Mouse (Mus musculus): ENCODE data around the gene Sdk2. TPM values are rescaled to one million over a fixed set of nuclear protein-coding genes. Genes with fewer than 3 reads are reported as not detected.

Sdk2 gene
- polyA plus RNA-seq, 1 experiment from 2014 or later: 3.5 TPM

DNA sequence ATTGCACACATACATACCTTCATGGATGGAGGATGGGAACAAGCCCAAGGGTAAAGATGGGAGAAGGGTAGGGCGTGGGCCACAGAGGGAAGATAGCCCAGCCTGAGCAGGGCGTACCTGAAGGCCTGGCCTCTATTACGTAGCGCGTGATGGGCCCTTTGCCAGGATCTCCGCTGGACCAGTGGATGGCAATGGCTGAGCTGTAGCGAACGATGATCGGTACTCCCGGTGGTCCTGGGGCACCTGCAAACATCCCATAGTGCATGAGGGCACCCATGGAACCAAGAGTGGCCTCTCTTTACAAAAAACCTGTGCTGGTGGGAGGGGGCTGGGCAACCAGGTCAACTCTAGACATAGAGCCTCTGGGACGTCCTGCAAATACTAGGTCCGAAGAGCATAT lies 266.8 kb downstream of the Sdk2 start:
- H3K9me3 ChIP-seq (ENCODE audit: low read depth, low read length): no peaks in the 10 kb centered on the region
- DNase-seq (no peak), ATAC-seq (ENCODE audit: insufficient read depth) (no peak)
- H3K4me1 ChIP-seq (ENCODE audit: insufficient read depth): peaks cover 33% of the 10 kb centered on the region
- no peak for TF ChIP-seq CTCF (IDR thresholded peaks at IDR 0.05; ENCODE audit: low read depth)
- WGBS: 91% methylated on average over 12 of the region's 12 CpGs
- no peak overlapping the region for H3K27ac ChIP-seq (ENCODE audit: low read depth)
- no peak overlapping the region for H3K9ac ChIP-seq
- H3K4me2 ChIP-seq: no peak overlapping the region
- H3K27me3 ChIP-seq (ENCODE audit: insufficient read depth, low read length): no peaks in the 10 kb centered on the region
- H3K4me3 ChIP-seq (ENCODE audit: low read depth, low read length): no peak overlapping the region
- no peaks in the 10 kb centered on the region for H3K36me3 ChIP-seq (ENCODE audit: insufficient read depth)

DNA sequence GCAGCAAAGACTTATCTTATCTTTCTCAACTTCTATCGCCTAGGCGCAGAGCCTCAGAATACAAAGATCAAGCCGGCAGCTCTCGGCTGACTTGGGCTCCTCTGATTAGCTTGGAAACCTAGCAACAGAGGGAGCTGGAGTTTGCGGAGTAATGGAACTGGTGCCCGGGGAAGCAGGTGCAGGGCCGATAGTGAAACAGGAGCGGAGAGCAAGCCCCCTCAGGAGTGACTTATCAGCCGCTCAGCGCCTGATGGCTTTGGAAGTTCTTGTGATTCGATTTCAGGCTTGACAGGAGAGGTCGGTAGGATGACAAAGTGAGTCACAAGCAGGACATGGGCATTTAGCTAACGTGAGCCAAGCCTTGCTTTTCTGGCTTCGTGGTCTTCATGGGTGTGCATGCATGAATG lies 267.8 kb downstream of the Sdk2 start:
- no peak for ATAC-seq (ENCODE audit: insufficient read depth)
- Histone ChIP-seq H3K9ac (no peak overlapping the region), H3K36me3 (ENCODE audit: insufficient read depth) (no peaks in the 10 kb centered on the region), H3K4me3 (ENCODE audit: low read depth, low read length) (no peak overlapping the region), H3K27ac (ENCODE audit: low read depth) (peak overlapping the region; percentile 28; the same call in 1 of the 2 replicates), H3K27me3 (ENCODE audit: insufficient read depth, low read length) (no peaks in the 10 kb centered on the region), H3K9me3 (ENCODE audit: low read depth, low read length) (no peaks in the 10 kb centered on the region), H3K4me1 (ENCODE audit: insufficient read depth) (peaks cover 29% of the 10 kb centered on the region), H3K4me2 (no peak overlapping the region)
- WGBS: 46% methylated on average over 14 of the region's 14 CpGs
- TF ChIP-seq CTCF (IDR thresholded peaks at IDR 0.05; ENCODE audit: low read depth): no peak
- no peak for DNase-seq

DNA sequence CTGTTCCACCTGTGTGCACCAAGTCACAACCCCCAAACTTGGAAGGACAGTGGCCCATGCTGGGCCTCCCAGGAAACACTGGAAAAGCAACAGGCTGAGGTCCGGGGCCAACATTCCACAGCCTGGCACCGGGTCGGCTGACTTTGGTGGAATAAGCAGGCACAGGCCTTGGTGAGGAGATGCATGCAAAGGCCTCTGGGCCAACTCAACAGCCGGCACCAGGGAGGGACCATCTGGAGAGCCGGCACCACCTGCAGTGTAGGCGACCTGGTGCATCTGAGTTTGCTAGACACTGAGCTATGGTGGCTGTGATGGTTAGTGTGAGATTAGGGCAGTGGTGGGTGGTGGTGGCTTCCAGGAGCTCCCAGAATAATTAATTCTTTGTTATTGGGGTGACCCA lies 268.8 kb downstream of the Sdk2 start:
- WGBS: 60% methylated on average over 6 of the region's 6 CpGs

DNA sequence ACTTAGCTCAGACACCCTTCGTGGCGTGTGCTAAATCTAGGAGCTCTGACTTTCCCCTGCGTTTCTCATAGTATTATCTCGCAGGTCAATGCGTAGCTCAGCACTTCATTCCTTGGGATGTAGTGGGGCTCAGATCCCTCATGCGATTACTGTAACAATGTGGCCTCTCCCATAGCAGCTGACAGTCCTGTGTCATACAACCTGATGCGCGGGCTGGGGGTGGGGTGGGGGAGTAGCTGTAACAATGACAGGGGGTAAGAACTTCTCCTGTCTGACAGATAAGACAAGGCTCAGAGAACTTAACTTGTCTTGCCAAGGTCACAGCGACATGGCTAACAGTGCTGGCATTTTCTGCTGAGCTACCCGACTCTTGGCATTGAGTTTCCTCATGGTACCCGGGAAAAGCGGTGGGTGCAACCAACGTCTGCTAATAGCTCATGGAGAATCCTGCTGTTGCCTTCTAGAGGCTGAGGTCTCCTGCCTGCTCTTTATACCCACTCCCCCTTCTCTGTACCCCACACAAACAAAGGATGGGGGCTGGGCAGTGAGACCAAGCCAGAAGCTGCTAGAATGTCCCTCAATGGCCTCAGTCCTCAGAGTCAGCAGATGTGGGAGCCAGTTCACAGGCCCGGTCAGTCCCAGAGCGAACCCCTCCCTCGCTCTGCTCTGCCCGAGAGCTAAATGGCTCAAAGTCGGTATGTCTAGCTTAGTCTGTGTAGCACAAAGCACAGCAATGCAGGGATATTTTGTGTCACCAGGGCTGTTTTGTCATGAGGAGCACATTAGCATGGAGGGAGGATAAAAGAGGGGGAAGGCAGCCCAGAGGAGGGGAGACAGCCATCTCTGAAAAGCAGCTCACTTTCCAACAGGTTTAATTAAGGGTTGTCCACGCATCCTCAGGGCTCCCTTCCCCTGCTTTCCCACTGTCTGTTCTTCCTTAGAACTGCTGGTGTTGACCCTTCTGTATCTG lies 269.5 kb downstream of the Sdk2 start:
- H3K4me1 ChIP-seq (ENCODE audit: insufficient read depth): peaks cover 21% of the 10 kb centered on the region
- H3K36me3 ChIP-seq (ENCODE audit: insufficient read depth): no peaks in the 10 kb centered on the region
- WGBS: 63% methylated on average over 19 of the region's 19 CpGs
- no peak overlapping the region for H3K27ac ChIP-seq (ENCODE audit: low read depth)
- DNase-seq (no peak), ATAC-seq (ENCODE audit: insufficient read depth) (no peak)
- H3K9ac ChIP-seq: no peak overlapping the region
- no peak for TF ChIP-seq CTCF (IDR thresholded peaks at IDR 0.05; ENCODE audit: low read depth)
- no peak overlapping the region for H3K4me3 ChIP-seq (ENCODE audit: low read depth, low read length)
- H3K27me3 ChIP-seq (ENCODE audit: insufficient read depth, low read length): no peaks in the 10 kb centered on the region
- no peaks in the 10 kb centered on the region for H3K9me3 ChIP-seq (ENCODE audit: low read depth, low read length)
- H3K4me2 ChIP-seq: no peak overlapping the region

More for the DNA sequence above, 268.8 kb downstream of the Sdk2 start:
- no peak for ATAC-seq (ENCODE audit: insufficient read depth)
- no peak for TF ChIP-seq CTCF (IDR thresholded peaks at IDR 0.05; ENCODE audit: low read depth)
- no peaks in the 10 kb centered on the region for H3K36me3 ChIP-seq (ENCODE audit: insufficient read depth)
- no peaks in the 10 kb centered on the region for H3K9me3 ChIP-seq (ENCODE audit: low read depth, low read length)
- H3K27ac ChIP-seq (ENCODE audit: low read depth): no peak overlapping the region
- H3K9ac ChIP-seq: no peak overlapping the region
- H3K4me1 ChIP-seq (ENCODE audit: insufficient read depth): peaks cover 26% of the 10 kb centered on the region
- H3K4me2 ChIP-seq: no peak overlapping the region
- no peak overlapping the region for H3K4me3 ChIP-seq (ENCODE audit: low read depth, low read length)
- no peak for DNase-seq
- no peaks in the 10 kb centered on the region for H3K27me3 ChIP-seq (ENCODE audit: insufficient read depth, low read length)

DNA sequence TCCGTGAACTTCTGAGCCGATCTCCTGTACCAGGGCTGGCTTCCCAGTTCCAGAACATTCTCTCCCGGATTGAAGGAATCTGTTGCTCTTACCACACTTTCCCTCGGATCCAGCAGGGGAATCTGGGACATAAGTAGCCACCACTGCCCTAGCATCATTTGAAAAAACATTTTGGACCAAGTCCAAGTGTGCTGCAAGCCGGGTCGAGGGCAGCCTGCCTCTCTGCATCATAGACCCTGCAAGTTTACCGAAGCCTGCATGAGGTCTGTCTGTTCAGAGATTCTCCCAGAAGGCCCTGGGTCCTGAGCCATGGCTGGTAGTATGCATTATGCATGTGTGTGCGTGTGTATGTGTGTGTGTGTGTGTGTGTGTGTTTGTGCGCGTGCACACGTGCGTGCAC lies 271.0 kb downstream of the Sdk2 start:
- Histone ChIP-seq H3K4me3 (ENCODE audit: low read depth, low read length) (no peak overlapping the region), H3K9ac (no peak overlapping the region; the same call in 1 of the 2 replicates), H3K4me2 (no peak overlapping the region), H3K27me3 (ENCODE audit: insufficient read depth, low read length) (no peaks in the 10 kb centered on the region), H3K36me3 (ENCODE audit: insufficient read depth) (no peaks in the 10 kb centered on the region), H3K4me1 (ENCODE audit: insufficient read depth) (peaks cover 19% of the 10 kb centered on the region), H3K27ac (ENCODE audit: low read depth) (no peak overlapping the region), H3K9me3 (ENCODE audit: low read depth, low read length) (no peaks in the 10 kb centered on the region)
- 61% methylated on average over 12 of the region's 12 CpGs for WGBS
- no peak for ATAC-seq (ENCODE audit: insufficient read depth)
- DNase-seq: peak; percentile 73
- no peak for TF ChIP-seq CTCF (IDR thresholded peaks at IDR 0.05; ENCODE audit: low read depth)

DNA sequence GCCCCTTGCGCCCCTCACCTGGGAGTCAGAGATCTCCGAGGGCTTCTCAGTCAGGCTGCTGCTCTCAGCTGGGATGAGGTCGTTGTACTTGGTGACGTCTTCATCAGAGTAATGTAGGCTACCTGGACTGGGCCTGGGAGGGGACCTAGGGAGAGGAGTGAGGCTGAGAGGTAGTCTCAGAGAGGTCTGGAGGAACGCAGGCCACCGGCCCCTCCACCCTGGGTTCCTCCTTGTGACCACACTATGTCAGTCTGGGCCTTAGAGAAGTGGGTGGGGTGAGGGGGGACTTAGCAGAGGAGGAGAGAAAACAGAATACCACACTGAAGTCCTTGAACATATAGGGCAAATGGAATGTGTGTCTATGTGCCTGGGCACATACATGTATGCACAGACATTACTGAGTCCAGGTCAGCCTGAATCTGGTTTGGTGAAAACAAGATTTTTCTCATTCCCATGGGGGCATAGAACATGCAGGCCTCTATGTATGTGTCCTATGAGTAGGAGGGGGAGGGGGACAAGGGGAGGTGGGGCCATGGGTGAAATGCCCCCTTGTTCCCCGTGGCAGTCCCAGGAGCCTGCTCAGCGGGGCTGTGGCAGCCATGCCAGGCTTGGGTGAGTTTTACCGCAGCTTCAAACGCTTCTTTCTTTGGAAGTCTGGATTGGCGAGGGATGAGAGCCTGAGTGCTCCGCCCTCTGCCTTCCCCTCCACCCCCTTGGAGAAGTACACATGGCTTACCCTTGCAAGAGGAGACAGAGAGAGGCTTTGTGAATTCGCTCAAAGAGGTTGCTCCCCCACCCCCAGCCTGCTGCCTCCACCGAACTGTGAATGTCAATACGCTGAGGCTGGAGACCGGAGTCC lies 275.3 kb downstream of the Sdk2 start:
- WGBS: 44% methylated on average over 16 of the region's 16 CpGs
- Histone ChIP-seq H3K36me3 (ENCODE audit: insufficient read depth) (no peaks in the 10 kb centered on the region), H3K4me2 (no peak overlapping the region), H3K9ac (no peak overlapping the region), H3K4me3 (ENCODE audit: low read depth, low read length) (no peak overlapping the region), H3K27me3 (ENCODE audit: insufficient read depth, low read length) (no peaks in the 10 kb centered on the region), H3K9me3 (ENCODE audit: low read depth, low read length) (no peaks in the 10 kb centered on the region), H3K4me1 (ENCODE audit: insufficient read depth) (peaks cover 33% of the 10 kb centered on the region), H3K27ac (ENCODE audit: low read depth) (peak overlapping the region; percentile 81)
- no peak for TF ChIP-seq CTCF (IDR thresholded peaks at IDR 0.05; ENCODE audit: low read depth)
- DNase-seq (peak; percentile 57), ATAC-seq (ENCODE audit: insufficient read depth) (no peak; the same call in 1 of the 2 replicates)
